Mouse (Mus musculus) forebrain, postnatal 0 days (tissue): ENCODE results near the gene Olfr553. TPM values are rescaled to one million over a fixed set of nuclear protein-coding genes. Genes with fewer than 3 reads are reported as not detected.
A peak's percentile ranks its signal among the peaks of the same experiment; 100 is the strongest.

Experiments used
- ATAC-seq: fragments of 200-750 bp; cut with Nextera tagmentation; 2 replicates; pipeline ENCODE4 v1.8.0; 2017; ENCODE audit warnings: mild to moderate bottlenecking, moderate library complexity
- DNase-seq: peaks from one replicate; pipeline ENCODE4 v3.0.0-alpha.2; 2015
- H3K27ac ChIP-seq: fragments of 300-500 bp; sonication (generic); 2 replicates; pipeline ENCODE4 v1.5.1; 2014; ENCODE audit warnings: low read depth, mild to moderate bottlenecking, antibody characterized with exemption, low read length, moderate library complexity, mixed read lengths
- H3K27me3 ChIP-seq: fragments of 300-500 bp; sonication (generic); 2 replicates; pipeline ENCODE4 v1.6.1; 2014; ENCODE audit warnings: mild to moderate bottlenecking, low read length, mixed read lengths; ENCODE audit not compliant: insufficient read depth
- H3K36me3 ChIP-seq: fragments of 300-500 bp; sonication (generic); 2 replicates; pipeline ENCODE4 v1.6.1; 2014; ENCODE audit warnings: mild to moderate bottlenecking, moderate library complexity; ENCODE audit not compliant: insufficient read depth
- H3K4me1 ChIP-seq: fragments of 300-500 bp; sonication (generic); 2 replicates; pipeline ENCODE4 v1.6.1; 2014; ENCODE audit warnings: antibody characterized with exemption; ENCODE audit not compliant: insufficient read depth
- H3K4me2 ChIP-seq: fragments of 300-500 bp; sonication (generic); 2 replicates; pipeline ENCODE4 v1.6.1; 2014; ENCODE audit warnings: low read depth, mild to moderate bottlenecking, moderate library complexity
- H3K4me3 ChIP-seq: fragments of 300-500 bp; sonication (generic); 2 replicates; pipeline ENCODE4 v1.5.1; 2014; ENCODE audit warnings: low read depth, low read length, mixed read lengths
- H3K9ac ChIP-seq: fragments of 300-500 bp; sonication (generic); 2 replicates; pipeline ENCODE4 v1.6.1; 2014; ENCODE audit warnings: mild to moderate bottlenecking
- H3K9me3 ChIP-seq: fragments of 300-500 bp; sonication (generic); 2 replicates; pipeline ENCODE4 v1.6.1; 2016; ENCODE audit warnings: low read length
- CTCF ChIP-seq: sonication (generic); IDR thresholded peaks from 2 replicates; pipeline ENCODE4 v1.5.1; 2016; ENCODE audit warnings: antibody characterized with exemption, control low read depth, low read depth
- WGBS: fragments of 180-500 bp; shearing (Covaris S2); extraction: QIAGEN DNeasy Blood & Tissue Kit; methylation state at CpG from one replicate; pipeline ENCODE4 v1.1.7; 2014; 5-methylcytosine and 5-hydroxymethylcytosine counted together
- polyA plus RNA-seq: library from polyadenylated mRNA; unstranded; fragments of >200 nt; fragmentation: Nextera tagmentation; extraction: Ambion mirVana; gene quantifications from 2 replicates; pipeline ENCODE4 v1.2.1, GENCODE M21; 2015
- total RNA-seq: library from RNA; depleted of rRNA; stranded (reverse); fragments of >200 nt; gene quantifications from 2 replicates; pipeline ENCODE4 v1.2.3, GENCODE M21; 2014; rRNA removed

Gene Olfr553
- total and polyA plus RNA-seq, 2 experiments from 2014 or later, result not detected

GRCm38 (mm10) chr7:102564999-102565997 is 52.7 kb downstream of the Olfr553 start, which contains the start of gene Trim21:
Gene Trim21, minus strand, starts transcription at chr7:102565486.
- 28% methylated on average over 10 of the region's 10 CpGs for WGBS
- H3K36me3 ChIP-seq, result no peaks in the 10 kb centered on the region
- peak within 1 kb of the TSS; percentile 22; the same call in 1 of the 2 replicates for H3K4me3 ChIP-seq
- no peaks in the 10 kb centered on the region for H3K27me3 ChIP-seq
- H3K9me3 ChIP-seq, result no peaks in the 10 kb centered on the region
- H3K9ac ChIP-seq, result 0 out of 2 replicates have a peak within 1 kb of the TSS, but pooled peaks have one; percentile 22
- no peak for DNase-seq
- H3K4me2 ChIP-seq, result peak within 1 kb of the TSS; percentile 33
- peak; percentile 84 for ATAC-seq
- H3K4me1 ChIP-seq, result no peaks in the 10 kb centered on the region
- H3K27ac ChIP-seq, result no peak within 1 kb of the TSS
- no peak for TF ChIP-seq CTCF

Other genes with a start within 250 kb of the Olfr553 start
- 31.9 and 40.0 TPM in 2 replicates for gene Rrm1, start 176.5 kb downstream of the Olfr553 start, total RNA-seq
- gene Rrm1, start 176.5 kb downstream of the Olfr553 start, polyA plus RNA-seq, result 25.6 and 30.9 TPM in 2 replicates
- not detected in 2 replicates for gene Olfr543, start 136.5 kb downstream of the Olfr553 start, total RNA-seq
- 0.23 and 0.25 TPM in 2 replicates for gene Olfr543, start 136.5 kb downstream of the Olfr553 start, polyA plus RNA-seq
- gene Olfr544, start 129.9 kb downstream of the Olfr553 start, total RNA-seq, result not detected in 2 replicates
- 0.04 and 0.05 TPM in 2 replicates for gene Olfr544, start 129.9 kb downstream of the Olfr553 start, polyA plus RNA-seq
- 0.24 TPM in 1 of 2 replicates, not detected in the other for gene Olfr545, start 118.6 kb downstream of the Olfr553 start, total RNA-seq
- gene Olfr545, start 118.6 kb downstream of the Olfr553 start, polyA plus RNA-seq, result 0.05 and 0.08 TPM in 2 replicates
- not detected in 2 replicates for gene Olfr547, start 83.5 kb downstream of the Olfr553 start, total RNA-seq
- gene Olfr547, start 83.5 kb downstream of the Olfr553 start, polyA plus RNA-seq, result not detected in 2 replicates
- not detected in 2 replicates for gene Olfr548-ps1, start 77.3 kb downstream of the Olfr553 start, total RNA-seq
- gene Olfr548-ps1, start 77.3 kb downstream of the Olfr553 start, polyA plus RNA-seq, result not detected in 2 replicates
- gene Olfr549, start 68.3 kb downstream of the Olfr553 start, total RNA-seq, result not detected in 2 replicates
- gene Olfr549, start 68.3 kb downstream of the Olfr553 start, polyA plus RNA-seq, result not detected in 2 replicates
- gene Trim21, start 52.7 kb downstream of the Olfr553 start, total RNA-seq, result 1.5 and 3.5 TPM in 2 replicates
- gene Trim21, start 52.7 kb downstream of the Olfr553 start, polyA plus RNA-seq, result 0.30 and 0.38 TPM in 2 replicates
- gene Olfr550, start 46.8 kb downstream of the Olfr553 start, total RNA-seq, result not detected in 2 replicates
- gene Olfr550, start 46.8 kb downstream of the Olfr553 start, polyA plus RNA-seq, result not detected in 2 replicates
- not detected in 2 replicates for gene Olfr551, start 26.3 kb downstream of the Olfr553 start, total RNA-seq
- gene Olfr551, start 26.3 kb downstream of the Olfr553 start, polyA plus RNA-seq, result not detected in 2 replicates
- gene Olfr552, start 20.4 kb downstream of the Olfr553 start, total RNA-seq, result not detected in 2 replicates
- gene Olfr552, start 20.4 kb downstream of the Olfr553 start, polyA plus RNA-seq, result not detected in 2 replicates
- not detected in 2 replicates for gene Olfr554, start 20.2 kb upstream of the Olfr553 start, total RNA-seq
- not detected in 2 replicates for gene Olfr554, start 20.2 kb upstream of the Olfr553 start, polyA plus RNA-seq
- gene Olfr555, start 40.6 kb upstream of the Olfr553 start, total RNA-seq, result not detected in 2 replicates
- gene Olfr555, start 40.6 kb upstream of the Olfr553 start, polyA plus RNA-seq, result not detected in 2 replicates
- not detected in 2 replicates for gene Olfr556, start 46.7 kb upstream of the Olfr553 start, total RNA-seq
- gene Olfr556, start 46.7 kb upstream of the Olfr553 start, polyA plus RNA-seq, result not detected in 2 replicates
- gene Trim68, start 69.1 kb upstream of the Olfr553 start, total RNA-seq, result 4.2 and 6.8 TPM in 2 replicates
- gene Trim68, start 69.1 kb upstream of the Olfr553 start, polyA plus RNA-seq, result 2.2 and 4.0 TPM in 2 replicates
- gene Olfr557, start 77.7 kb upstream of the Olfr553 start, total RNA-seq, result not detected in 2 replicates
- not detected in 2 replicates for gene Olfr557, start 77.7 kb upstream of the Olfr553 start, polyA plus RNA-seq
- not detected in 2 replicates for gene Olfr558, start 84.0 kb upstream of the Olfr553 start, total RNA-seq
- gene Olfr558, start 84.0 kb upstream of the Olfr553 start, polyA plus RNA-seq, result 0.04 TPM in 1 of 2 replicates, not detected in the other
- not detected in 2 replicates for gene Olfr33, start 100.9 kb upstream of the Olfr553 start, total RNA-seq
- gene Olfr33, start 100.9 kb upstream of the Olfr553 start, polyA plus RNA-seq, result not detected in 2 replicates
- not detected in 2 replicates for gene Olfr559, start 109.3 kb upstream of the Olfr553 start, total RNA-seq
- gene Olfr559, start 109.3 kb upstream of the Olfr553 start, polyA plus RNA-seq, result not detected in 2 replicates
- not detected in 2 replicates for gene Olfr560, start 141.1 kb upstream of the Olfr553 start, total RNA-seq
- not detected in 2 replicates for gene Olfr560, start 141.1 kb upstream of the Olfr553 start, polyA plus RNA-seq
- not detected in 2 replicates for gene Olfr78, start 141.3 kb upstream of the Olfr553 start, total RNA-seq
- gene Olfr78, start 141.3 kb upstream of the Olfr553 start, polyA plus RNA-seq, result 0.04 TPM in 1 of 2 replicates, not detected in the other
- not detected in 2 replicates for gene Olfr561, start 153.0 kb upstream of the Olfr553 start, total RNA-seq
- gene Olfr561, start 153.0 kb upstream of the Olfr553 start, polyA plus RNA-seq, result not detected in 2 replicates
- not detected in 2 replicates for gene Olfr564, start 185.3 kb upstream of the Olfr553 start, total RNA-seq
- gene Olfr564, start 185.3 kb upstream of the Olfr553 start, polyA plus RNA-seq, result not detected in 2 replicates
- not detected in 2 replicates for gene Olfr566, start 240.5 kb upstream of the Olfr553 start, total RNA-seq
- not detected in 2 replicates for gene Olfr566, start 240.5 kb upstream of the Olfr553 start, polyA plus RNA-seq